Mouse (Mus musculus): ENCODE data around the gene Srpk2. TPM values are rescaled to one million over a fixed set of nuclear protein-coding genes. Genes with fewer than 3 reads are reported as not detected.
"Not testable (repeated sequence)": the region's sequence is repeated elsewhere in the genome, so short reads cannot be mapped to it uniquely, and the experiment has no call there.

The Srpk2 gene
- total RNA-seq (2021) = 10 to 100 TPM; 26.8 to 27.1 TPM
- long read RNA-seq, experiment 1, full-length matches to known transcripts = 6 of 20 reads
- long read RNA-seq, experiment 1, partial matches to known transcripts = 3 of 20 reads
- long read RNA-seq, experiment 1, other reads (novel, unspliced or antisense) = 11 of 20 reads
- long read RNA-seq, experiment 2, full-length matches to known transcripts = 7 of 16 reads
- long read RNA-seq, experiment 2, partial matches to known transcripts = 1 of 16 reads
- long read RNA-seq, experiment 2, other reads (novel, unspliced or antisense) = 8 of 16 reads

GRCm38 (mm10) chr5:23684517-23684916, at the start of gene Srpk2:
Gene Srpk2 (minus strand): TSS chr5:23684617.
- Histone ChIP-seq H3K4me3 (no peak within 1 kb of the TSS), H3K27ac (no peak within 1 kb of the TSS)
- intact Hi-C loops (cut with DNase I) = no loop called here
- no peak for DNase-seq
- no peak for TF ChIP-seq CTCF (IDR thresholded peaks at IDR 0.05)

GRCm38 (mm10) chr5:23721956-23722355, 37.5 kb upstream of the Srpk2 start:
- no peak overlapping the region for H3K27ac ChIP-seq
- no peak for TF ChIP-seq CTCF (IDR thresholded peaks at IDR 0.05)
- intact Hi-C loops (cut with DNase I) = no loop called here
- no peak for DNase-seq
- no peak overlapping the region for H3K4me3 ChIP-seq

GRCm38 (mm10) chr5:23718881-23719328, 34.5 kb upstream of the Srpk2 start:
- no peak for DNase-seq
- intact Hi-C loops (cut with DNase I) = no loop called here
- TF ChIP-seq CTCF (IDR thresholded peaks at IDR 0.05) = no peak

GRCm38 (mm10) chr5:23718182-23718534, 33.7 kb upstream of the Srpk2 start:
- Histone ChIP-seq H3K4me3 (no peak overlapping the region), H3K27ac (no peak overlapping the region)
- no peak for TF ChIP-seq CTCF (IDR thresholded peaks at IDR 0.05)
- no peak for DNase-seq
- intact Hi-C loops (cut with DNase I) = no loop called here

More at GRCm38 (mm10) chr5:23718881-23719328, 34.5 kb upstream of the Srpk2 start:
- H3K4me3 ChIP-seq = no peak overlapping the region
- H3K27ac ChIP-seq = no peak overlapping the region

GRCm38 (mm10) chr5:23717469-23718181, 33.2 kb upstream of the Srpk2 start:
- no peak for TF ChIP-seq CTCF (IDR thresholded peaks at IDR 0.05)
- H3K27ac ChIP-seq = no peak overlapping the region
- intact Hi-C loops (cut with DNase I) = no loop called here
- DNase-seq = no peak
- no peak overlapping the region for H3K4me3 ChIP-seq

- intact Hi-C loops (cut with DNase I) = no loop called here
- TF ChIP-seq CTCF (IDR thresholded peaks at IDR 0.05) = no peak
- no peak overlapping the region for H3K4me3 ChIP-seq
Measured at GRCm38 (mm10) chr5:23713401-23714335, 29.3 kb upstream of the Srpk2 start.

GRCm38 (mm10) chr5:23712130-23713001, 27.9 kb upstream of the Srpk2 start:
- Histone ChIP-seq H3K4me3 (peak overlapping the region; percentile 87), H3K27ac (peak overlapping the region; percentile 90)
- peak; percentile 89 for DNase-seq
- intact Hi-C loops (cut with DNase I) = loop anchor here (1.0 kb wide), 1 partner anchor 75 kb away; the partner anchor contains the start of gene Rint1
- TF ChIP-seq CTCF (IDR thresholded peaks at IDR 0.05) = peak; percentile 68

More at GRCm38 (mm10) chr5:23713401-23714335, 29.3 kb upstream of the Srpk2 start:
- H3K27ac ChIP-seq = no peak overlapping the region
- DNase-seq = no peak

GRCm38 (mm10) chr5:23711671-23712129, 27.3 kb upstream of the Srpk2 start:
- intact Hi-C loops (cut with DNase I) = loop anchor here (1.0 kb wide), 1 partner anchor 76 kb away; the partner anchor contains the start of gene Rint1
- Histone ChIP-seq H3K27ac (peak overlapping the region; percentile 90), H3K4me3 (peak overlapping the region; percentile 87)
- not testable (repeated sequence) for DNase-seq
- TF ChIP-seq CTCF (IDR thresholded peaks at IDR 0.05) = peak; percentile 54

- Histone ChIP-seq H3K27ac (peak overlapping the region; percentile 90), H3K4me3 (peak overlapping the region; percentile 87)
- intact Hi-C loops (cut with DNase I) = no loop called here
- no peak for DNase-seq
- no peak for TF ChIP-seq CTCF (IDR thresholded peaks at IDR 0.05)
Measured at GRCm38 (mm10) chr5:23711244-23711643, 26.8 kb upstream of the Srpk2 start.

- Histone ChIP-seq H3K27ac (no peak overlapping the region), H3K4me3 (no peak overlapping the region)
- intact Hi-C loops (cut with DNase I) = no loop called here
- DNase-seq = no peak
- peak; percentile 37 for TF ChIP-seq CTCF (IDR thresholded peaks at IDR 0.05)
Measured at GRCm38 (mm10) chr5:23709661-23710060, 25.2 kb upstream of the Srpk2 start.

GRCm38 (mm10) chr5:23706601-23707597, 22.5 kb upstream of the Srpk2 start:
- intact Hi-C loops (cut with DNase I); H3K27ac ChIP-seq; DNase-seq: not testable (repeated sequence)

More at GRCm38 (mm10) chr5:23706601-23707597, 22.5 kb upstream of the Srpk2 start:
- H3K4me3 ChIP-seq = not testable (repeated sequence)
